Mouse (Mus musculus) R1 (cell line): ENCODE data around the gene Pmpca.
"Not testable (repeated sequence)": the region's sequence is repeated elsewhere in the genome, so short reads cannot be mapped to it uniquely, and the experiment has no call there.

ENCODE experiments used
- DNase-seq: peaks from one replicate; pipeline ENCODE4 v3.0.0-alpha.2; 2018; ENCODE audit warnings: low read depth, low spot score

Gene Pmpca

DNA sequence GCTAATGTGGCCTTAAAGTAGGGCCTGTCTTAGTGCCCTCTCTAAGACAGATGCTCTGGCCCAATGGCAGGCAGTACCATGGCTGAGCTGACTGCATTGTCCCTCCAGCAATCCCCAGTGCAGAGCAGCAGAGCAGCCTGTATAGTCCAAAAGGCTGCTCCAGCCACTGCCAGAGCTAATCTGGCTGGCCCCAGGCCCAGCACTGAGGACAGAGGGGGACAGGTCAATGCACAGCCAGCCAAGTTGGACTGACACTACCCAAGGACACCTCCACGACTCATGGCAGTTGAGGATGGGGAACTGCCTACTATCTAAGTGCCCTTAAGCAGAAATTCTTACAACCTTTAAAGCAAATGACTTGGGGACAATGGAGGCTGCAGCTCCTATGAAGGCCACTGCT is 20.6 kb upstream of the Pmpca start:
- DNase-seq = no peak

DNA sequence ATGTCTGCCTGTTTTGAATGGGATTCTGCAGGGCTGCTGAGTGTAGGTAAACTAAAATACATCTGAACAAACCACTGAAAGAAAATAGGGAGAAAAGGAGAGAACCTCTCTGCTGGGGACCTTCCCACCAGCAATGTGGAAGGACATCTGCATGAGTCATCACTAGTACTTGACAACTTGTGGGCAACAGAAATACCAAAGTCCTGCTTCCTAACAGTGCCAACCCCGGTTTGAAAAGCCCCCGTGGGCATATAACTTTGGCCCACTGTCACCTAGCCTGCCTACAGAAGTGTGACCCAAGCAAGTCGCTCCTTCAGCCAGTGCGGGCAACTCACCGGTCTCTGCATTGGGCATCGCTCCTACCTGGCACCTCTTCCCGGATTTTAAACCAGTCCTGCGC is 16.7 kb upstream of the Pmpca start:
- no peak for DNase-seq

DNA sequence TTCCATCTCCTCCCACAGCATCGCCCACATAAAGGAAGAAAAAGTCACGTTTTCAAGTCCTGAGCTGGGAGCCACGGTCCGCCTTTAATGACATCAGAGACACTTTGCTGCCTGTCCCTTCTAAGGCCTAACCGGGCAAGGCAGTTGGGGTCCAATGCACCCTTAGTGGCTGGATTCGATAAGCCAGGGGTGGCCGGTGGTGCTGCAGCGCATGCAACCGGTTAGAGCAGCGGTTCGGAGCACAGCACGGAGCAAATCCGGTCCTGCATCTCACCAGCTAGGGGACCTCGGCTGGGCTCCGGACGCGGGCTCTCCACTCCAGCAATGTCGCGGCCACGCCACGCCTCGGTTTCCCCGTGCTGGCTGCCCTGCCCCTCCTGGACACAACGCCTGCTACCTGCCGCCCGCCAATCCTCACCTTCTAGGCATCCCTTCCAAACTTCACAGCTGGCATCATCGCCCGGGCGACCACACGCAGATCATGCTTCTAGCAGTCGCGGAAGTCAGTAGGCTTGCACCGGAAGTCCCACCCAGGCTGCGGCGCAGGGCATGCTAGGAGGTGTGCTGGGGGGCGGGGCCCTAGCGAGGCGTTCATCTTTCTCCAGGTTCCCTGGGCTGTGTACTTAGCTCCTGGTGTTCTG is 8.9 kb upstream of the Pmpca start, which contains the start of gene Snapc4:
Gene Snapc4, minus strand, starts transcription at position 523 of the 641 bp plus-strand sequence.
- DNase-seq = peak; percentile 95

GRCm38 (mm10) chr2:26380871-26381270 is 8.3 kb upstream of the Pmpca start:
- DNase-seq = not testable (repeated sequence)

DNA sequence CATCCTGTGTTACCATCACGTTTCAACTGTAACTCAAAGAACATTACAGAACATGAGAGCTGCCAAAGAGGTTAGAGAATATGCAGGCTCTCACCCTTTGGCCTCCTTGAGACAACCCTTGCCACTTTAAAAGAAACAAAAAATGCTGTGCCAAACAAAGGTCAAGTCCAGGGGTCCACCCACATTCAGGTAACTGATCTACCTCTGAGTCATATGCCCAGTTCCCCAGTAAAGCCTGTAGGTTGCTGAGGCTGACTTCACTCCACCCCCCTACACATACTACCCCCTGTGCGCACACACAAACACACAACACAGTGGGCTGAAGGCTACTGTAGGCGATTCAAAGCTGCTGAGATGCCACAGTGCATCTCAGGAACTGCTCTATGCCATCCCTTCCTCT is 1.4 kb upstream of the Pmpca start:
- DNase-seq = no peak

DNA sequence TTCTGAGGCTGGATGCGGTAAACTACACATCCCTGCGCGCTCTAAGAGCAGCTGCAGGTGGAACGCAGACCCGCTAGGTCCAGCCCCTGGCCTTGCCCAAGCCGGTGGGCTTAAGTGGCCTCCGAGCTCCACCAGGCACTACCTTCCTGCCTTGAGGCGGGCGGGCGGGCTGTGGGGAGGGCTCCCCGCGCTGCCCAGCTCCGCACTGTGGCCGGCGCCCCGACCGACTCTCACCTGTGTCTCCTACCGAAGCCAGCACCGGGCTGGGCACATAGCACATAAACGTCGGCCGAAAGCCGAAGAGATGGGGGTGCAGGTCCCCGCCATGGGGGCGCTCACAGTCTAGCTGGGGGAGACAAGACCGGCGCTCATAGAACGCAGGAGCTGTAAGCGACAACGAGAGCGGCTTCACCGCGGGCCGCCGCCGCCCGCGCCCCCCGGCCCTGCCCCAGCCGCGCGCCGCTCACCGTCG is 421 bp upstream of the Pmpca start:
- DNase-seq = no peak

GRCm38 (mm10) chr2:26390954-26391353 is 1.8 kb downstream of the Pmpca start:
- DNase-seq = no peak

- no peak for DNase-seq
Observed at GRCm38 (mm10) chr2:26391617-26392016, 2.5 kb downstream of the Pmpca start.

- DNase-seq = no peak
Observed at GRCm38 (mm10) chr2:26398978-26399377, 9.8 kb downstream of the Pmpca start.

DNA sequence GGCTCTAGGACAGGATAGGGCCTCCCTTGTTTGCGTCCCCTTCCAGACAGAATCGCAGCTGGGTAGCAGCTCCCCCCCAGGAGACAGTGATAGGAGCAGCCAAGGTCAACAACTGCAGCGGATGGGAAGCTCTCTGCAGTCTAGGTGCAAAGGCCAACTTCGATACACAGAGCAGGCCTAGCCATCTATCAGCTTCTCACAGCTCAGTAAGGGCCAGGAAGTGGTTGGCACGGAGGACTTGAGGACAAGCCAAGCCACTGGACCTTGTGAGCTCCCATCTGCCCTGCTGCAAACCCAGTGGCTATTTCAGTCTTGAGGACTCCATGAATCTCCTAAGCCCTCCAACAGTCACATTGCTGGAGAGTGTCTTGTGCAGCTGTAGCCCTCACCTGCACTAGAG is 10.5 kb downstream of the Pmpca start:
- no peak for DNase-seq

DNA sequence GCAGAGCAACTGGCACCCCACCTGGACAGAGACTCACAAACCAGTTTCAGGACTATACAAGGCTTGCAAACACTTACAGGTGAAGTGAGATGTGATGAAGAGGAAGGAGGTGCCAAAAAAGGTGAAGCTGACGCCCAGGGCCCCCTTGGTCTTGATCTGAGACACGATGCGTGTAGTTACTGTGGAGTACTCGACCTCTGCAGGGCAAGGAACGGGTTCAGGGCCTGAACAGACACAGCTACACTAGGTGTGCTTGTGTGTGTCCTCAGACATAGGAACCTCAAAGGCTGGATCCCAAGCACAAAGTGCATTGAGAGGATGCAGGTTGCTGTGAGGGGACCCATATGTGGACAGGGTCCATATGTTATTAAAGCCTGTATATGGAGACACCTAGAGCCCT is 11.2 kb downstream of the Pmpca start:
- DNase-seq = no peak

DNA sequence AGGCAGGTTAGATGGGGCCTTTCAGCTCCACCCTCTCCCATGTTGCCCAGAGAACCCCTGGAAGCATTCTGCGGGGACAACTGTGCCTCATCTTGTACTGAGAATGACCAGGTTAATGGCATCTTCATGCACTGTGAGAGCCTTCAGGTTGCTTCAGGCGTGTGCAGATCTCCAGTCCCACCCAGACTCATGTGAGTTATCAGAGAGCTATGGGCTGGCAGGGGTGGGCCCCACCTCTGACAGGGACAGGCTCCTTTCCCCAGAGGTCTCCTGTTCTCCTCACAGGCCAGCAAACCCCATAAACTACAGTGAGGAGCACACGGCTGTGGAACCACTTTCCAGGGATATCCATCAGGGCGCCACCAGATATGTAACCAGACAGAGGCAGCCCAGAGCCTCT is 11.9 kb downstream of the Pmpca start:
- no peak for DNase-seq

DNA sequence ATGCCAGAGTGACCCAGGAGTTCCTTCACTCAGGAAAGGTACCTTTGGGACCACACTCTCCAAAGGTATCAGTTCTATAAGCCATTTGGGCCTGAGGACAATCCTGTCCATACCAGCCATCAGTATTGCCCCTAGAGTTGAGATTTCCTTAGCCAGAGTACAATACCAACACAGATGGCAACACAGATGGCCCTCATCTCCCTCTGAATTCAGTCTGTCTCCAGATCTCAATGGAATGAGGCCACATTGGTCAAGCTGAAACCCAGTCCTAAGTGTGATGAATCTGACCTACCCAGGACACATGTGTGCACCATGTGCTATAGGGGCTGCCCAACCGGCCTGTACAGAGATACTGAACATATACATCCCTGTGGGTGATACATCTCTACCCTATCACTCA is 13.1 kb downstream of the Pmpca start:
- DNase-seq = no peak

- DNase-seq = no peak
Observed at GRCm38 (mm10) chr2:26403306-26403705, 14.2 kb downstream of the Pmpca start.

- peak; percentile 93 for DNase-seq
Observed at GRCm38 (mm10) chr2:26408515-26409356, 19.6 kb downstream of the Pmpca start, which contains the start of gene Inpp5e. Inpp5e (minus strand) TSS chr2:26409203.

DNA sequence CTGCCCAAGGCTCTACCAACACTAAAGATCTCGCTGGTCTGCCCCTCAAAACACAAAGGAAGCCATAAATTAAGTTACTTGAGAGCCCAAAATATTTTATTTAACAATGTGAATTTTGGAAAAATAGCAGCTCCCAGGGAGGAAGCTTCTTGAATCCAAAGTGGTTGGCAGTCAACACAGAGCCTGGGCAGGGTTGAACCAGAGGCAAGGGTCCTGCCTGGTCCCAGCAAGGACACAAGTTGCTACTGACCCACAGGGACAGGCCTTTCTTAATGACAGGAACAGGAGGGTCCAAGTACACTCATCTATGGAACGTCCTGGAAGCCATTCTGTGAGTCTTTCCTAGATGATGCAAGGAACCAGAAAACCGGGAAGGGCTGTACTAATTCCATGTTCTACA is 20.2 kb downstream of the Pmpca start:
- DNase-seq = no peak

GRCm38 (mm10) chr2:26410091-26410490 is 21.0 kb downstream of the Pmpca start:
- DNase-seq = no peak

DNA sequence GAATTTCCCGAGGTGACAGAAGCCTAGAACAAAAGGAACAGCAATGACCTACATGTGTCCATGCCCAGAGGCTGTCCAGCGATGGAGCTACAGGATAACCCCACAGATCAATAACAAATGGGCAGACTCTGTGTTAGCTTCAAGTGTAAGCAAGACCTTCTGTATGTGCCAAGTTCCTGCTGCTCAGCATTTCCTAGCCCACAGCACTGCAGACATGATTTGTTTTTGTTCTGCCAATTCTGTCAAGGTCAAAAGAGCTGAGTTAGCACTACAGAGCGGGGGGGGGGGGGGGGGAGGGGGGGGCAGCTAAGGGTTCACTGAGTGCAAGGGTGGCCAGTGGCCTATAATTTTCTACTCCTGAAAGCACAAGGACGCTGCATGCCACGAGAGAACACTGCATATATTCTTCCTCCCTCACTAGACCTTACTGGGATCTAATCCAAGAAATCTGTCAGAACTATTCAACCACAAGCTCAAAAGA is 21.8 kb downstream of the Pmpca start:
- no peak for DNase-seq

GRCm38 (mm10) chr2:26417066-26417465 is 27.9 kb downstream of the Pmpca start:
- no peak for DNase-seq

DNA sequence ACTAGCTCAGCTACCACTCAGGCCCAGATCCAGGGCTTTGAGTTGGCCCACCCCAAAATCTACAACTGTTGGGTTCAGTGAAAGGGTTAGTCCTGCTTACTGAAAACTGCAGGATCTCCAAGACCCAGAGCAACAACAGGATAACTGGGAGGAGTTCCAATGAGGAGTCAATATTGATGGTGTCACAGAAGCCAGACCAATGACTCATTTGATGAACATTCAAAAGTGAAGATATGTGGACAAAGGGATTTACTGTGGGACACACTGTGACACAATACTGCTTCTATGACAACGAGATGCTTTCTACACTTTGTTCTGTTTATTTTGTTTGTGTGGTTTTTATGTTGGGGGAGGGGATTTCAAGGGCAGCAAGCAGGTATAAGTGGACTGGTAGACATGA is 29.0 kb downstream of the Pmpca start:
- no peak for DNase-seq

- DNase-seq = no peak
Observed at GRCm38 (mm10) chr2:26421969-26422368, 32.8 kb downstream of the Pmpca start.

GRCm38 (mm10) chr2:26423086-26423485 is 33.9 kb downstream of the Pmpca start:
- DNase-seq = no peak

DNA sequence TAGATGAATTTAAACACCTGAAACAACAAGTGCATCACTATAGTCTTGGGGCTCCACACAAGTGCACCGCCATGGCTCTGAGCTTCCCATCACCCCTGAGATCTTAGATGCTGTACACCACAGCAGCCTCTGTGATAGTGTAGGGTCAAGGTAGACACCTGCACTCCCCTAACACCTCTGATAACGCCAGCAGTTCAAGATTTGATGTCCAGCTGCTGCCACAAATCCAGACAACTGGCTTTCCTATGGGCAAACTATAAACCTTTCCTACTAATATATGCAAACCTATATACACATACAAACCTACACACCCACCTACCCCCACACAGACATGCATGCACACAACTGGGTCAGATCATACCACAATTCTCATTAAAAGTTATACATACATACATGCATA is 35.4 kb downstream of the Pmpca start:
- no peak for DNase-seq
